Mouse (Mus musculus) cerebellum, postnatal 25 days (tissue): ENCODE data around the gene Usp9x.
A peak's percentile ranks its signal among the peaks of the same experiment; 100 is the strongest.

ENCODE experiments used
- DNase-seq, 2 experiments: peaks; one replicate each; pipeline ENCODE4 v3.0.0; 2021; ENCODE audit warnings: mixed read lengths in 2 of 2

Usp9x gene

GRCm38 (mm10) chrX:13085621-13086020 is 14.3 kb downstream of the Usp9x start:
- DNase-seq: no peak

DNA sequence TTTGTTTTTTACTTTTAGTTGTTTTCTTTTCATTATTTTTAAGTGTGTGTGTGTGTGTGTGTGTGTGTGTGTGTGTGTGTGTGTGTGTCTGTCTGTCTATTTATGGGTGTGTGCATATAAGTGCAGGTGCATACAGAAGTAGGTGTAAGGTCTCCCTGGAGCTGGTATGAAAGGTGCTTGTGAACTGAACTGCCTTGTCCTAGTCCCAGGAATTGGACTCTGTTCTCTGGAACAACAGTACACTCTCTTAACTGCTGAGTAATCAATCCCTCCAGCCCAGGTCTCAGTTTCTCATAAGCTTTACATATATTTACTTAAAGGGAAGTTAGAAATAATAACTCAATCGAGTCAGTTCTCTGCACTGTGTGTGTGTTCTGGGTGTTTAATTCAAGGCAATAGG is 25.7 kb downstream of the Usp9x start:
- DNase-seq: no peak

- peak in 1 of 2 experiments; percentile 15 for DNase-seq
Observed at GRCm38 (mm10) chrX:13206514-13206913, 135.2 kb downstream of the Usp9x start.

GRCm38 (mm10) chrX:13207512-13208341 is 136.4 kb downstream of the Usp9x start:
- DNase-seq: peak; percentile 89 to 90

GRCm38 (mm10) chrX:13208404-13208803 is 137.1 kb downstream of the Usp9x start:
- no peak for DNase-seq

GRCm38 (mm10) chrX:13214275-13214674 is 143.0 kb downstream of the Usp9x start:
- no peak for DNase-seq
